Mouse (Mus musculus) megakaryocyte progenitor cell, adult 5-6 weeks (primary cell): ENCODE results near the gene Olfr765. TPM values are rescaled to one million over a fixed set of nuclear protein-coding genes. Genes with fewer than 3 reads are reported as not detected.
"Not testable (repeated sequence)": the region's sequence is repeated elsewhere in the genome, so short reads cannot be mapped to it uniquely, and the experiment has no call there.

Experiments used
- ATAC-seq: replicated peaks from 2 replicates; pipeline ENCODE4 v1.8.0; 2016; ENCODE audit warnings: mild to moderate bottlenecking, moderate TSS enrichment, inconsistent platforms; ENCODE audit not compliant: poor library complexity
- total RNA-seq, 2 experiments: library from RNA; stranded (forward) in 1 of 2; stranded (reverse) in 1 of 2; fragments of 157-497, 149-512 nt in 1 of 2; fragments of 200-1000 nt in 1 of 2; gene quantifications; 2 replicates each; pipeline versions ENCODE4 v1.2.3 to v1.2.4; 2015 to 2017

Gene Olfr765
- not detected in 2 replicates for total RNA-seq (2015)
- not detected in 2 replicates for total RNA-seq (2017)

- not testable (repeated sequence) for ATAC-seq
Measured at GRCm38 (mm10) chr10:129049898-129050297, at the start of gene Olfr765. TSS of gene Olfr765 (minus strand) at chr10:129049998.

- ATAC-seq = no peak
Measured at GRCm38 (mm10) chr10:129099275-129099674, 49.5 kb upstream of the Olfr765 start, which contains the start of gene Olfr768. TSS of gene Olfr768 (minus strand) at chr10:129099375.

GRCm38 (mm10) chr10:129082810-129083209 lies 33.0 kb upstream of the Olfr765 start, which contains the start of gene Olfr767:
TSS of gene Olfr767 (minus strand) at chr10:129082910.
- not testable (repeated sequence) for ATAC-seq

- no peak for ATAC-seq
Measured at GRCm38 (mm10) chr10:129068877-129069276, 19.1 kb upstream of the Olfr765 start, which contains the start of gene Olfr766-ps1. TSS of gene Olfr766-ps1 (minus strand) at chr10:129068977.

- no peak for ATAC-seq
Measured at GRCm38 (mm10) chr10:129039796-129040195, 10.0 kb downstream of the Olfr765 start, which contains the start of gene Olfr764-ps1. TSS of gene Olfr764-ps1 (minus strand) at chr10:129039896.

GRCm38 (mm10) chr10:129028343-129028742 lies 21.5 kb downstream of the Olfr765 start:
- no peak for ATAC-seq

- ATAC-seq = peak; percentile 91
Measured at GRCm38 (mm10) chr10:129026018-129026662, 23.7 kb downstream of the Olfr765 start.

- ATAC-seq = no peak
Measured at GRCm38 (mm10) chr10:129023319-129023718, 26.5 kb downstream of the Olfr765 start.

GRCm38 (mm10) chr10:129014477-129014876 lies 35.3 kb downstream of the Olfr765 start:
- no peak for ATAC-seq

GRCm38 (mm10) chr10:129011511-129011910 lies 38.3 kb downstream of the Olfr765 start:
- ATAC-seq = peak; percentile 95

GRCm38 (mm10) chr10:129010288-129010841 lies 39.4 kb downstream of the Olfr765 start, which contains the start of gene Olfr763:
TSS of gene Olfr763 (plus strand) at chr10:129010791.
- ATAC-seq = no peak

- ATAC-seq = no peak
Measured at GRCm38 (mm10) chr10:129004032-129004920, 45.5 kb downstream of the Olfr765 start.

GRCm38 (mm10) chr10:128996523-128997040 lies 53.2 kb downstream of the Olfr765 start:
- no peak for ATAC-seq

GRCm38 (mm10) chr10:128995796-128996195 lies 54.0 kb downstream of the Olfr765 start:
- ATAC-seq = no peak

Other genes with a start within 250 kb of the Olfr765 start
- 14.9 and 19.2 TPM in 2 replicates for gene Dnajc14, start 245.9 kb downstream of the Olfr765 start, total RNA-seq (2015)
- gene Dnajc14, start 245.9 kb downstream of the Olfr765 start, total RNA-seq (2017) = 33.4 and 36.4 TPM in 2 replicates
- 5.5 and 7.2 TPM in 2 replicates for gene Tmem198b, start 245.6 kb downstream of the Olfr765 start, total RNA-seq (2015)
- gene Tmem198b, start 245.6 kb downstream of the Olfr765 start, total RNA-seq (2017) = 2.8 and 6.0 TPM in 2 replicates
- 245 and 268 TPM in 2 replicates for gene Sarnp, start 232.7 kb downstream of the Olfr765 start, total RNA-seq (2015)
- 250 and 268 TPM in 2 replicates for gene Sarnp, start 232.7 kb downstream of the Olfr765 start, total RNA-seq (2017)
- gene Ormdl2, start 228.4 kb downstream of the Olfr765 start, total RNA-seq (2015) = 58.1 and 62.7 TPM in 2 replicates
- 65.6 and 105 TPM in 2 replicates for gene Ormdl2, start 228.4 kb downstream of the Olfr765 start, total RNA-seq (2017)
- gene Gdf11, start 158.3 kb downstream of the Olfr765 start, total RNA-seq (2015) = 0.07 TPM in 1 of 2 replicates, not detected in the other
- gene Gdf11, start 158.3 kb downstream of the Olfr765 start, total RNA-seq (2017) = 0.34 TPM in 1 of 2 replicates, not detected in the other
- gene Cd63, start 149.0 kb downstream of the Olfr765 start, total RNA-seq (2015) = 210 and 275 TPM in 2 replicates
- 143 and 180 TPM in 2 replicates for gene Cd63, start 149.0 kb downstream of the Olfr765 start, total RNA-seq (2017)
- gene Rdh5, start 127.1 kb downstream of the Olfr765 start, total RNA-seq (2015) = 0.90 and 15.7 TPM in 2 replicates
- gene Rdh5, start 127.1 kb downstream of the Olfr765 start, total RNA-seq (2017) = 0.79 and 2.9 TPM in 2 replicates
- gene Bloc1s1, start 126.0 kb downstream of the Olfr765 start, total RNA-seq (2015) = 103 and 133 TPM in 2 replicates
- gene Bloc1s1, start 126.0 kb downstream of the Olfr765 start, total RNA-seq (2017) = 65.7 and 106 TPM in 2 replicates
- gene Itga7, start 116.2 kb downstream of the Olfr765 start, total RNA-seq (2015) = 0.15 TPM in 1 of 2 replicates, not detected in the other
- gene Itga7, start 116.2 kb downstream of the Olfr765 start, total RNA-seq (2017) = not detected in 2 replicates
- gene Mettl7b, start 89.0 kb downstream of the Olfr765 start, total RNA-seq (2015) = not detected in 2 replicates
- gene Mettl7b, start 89.0 kb downstream of the Olfr765 start, total RNA-seq (2017) = not detected in 2 replicates
- gene Olfr9, start 60.6 kb downstream of the Olfr765 start, total RNA-seq (2015) = not detected in 2 replicates
- not detected in 2 replicates for gene Olfr9, start 60.6 kb downstream of the Olfr765 start, total RNA-seq (2017)
- not detected in 2 replicates for gene Olfr763, start 39.2 kb downstream of the Olfr765 start, total RNA-seq (2015)
- gene Olfr763, start 39.2 kb downstream of the Olfr765 start, total RNA-seq (2017) = not detected in 2 replicates
- gene Olfr764-ps1, start 10.1 kb downstream of the Olfr765 start, total RNA-seq (2015) = not detected in 2 replicates
- gene Olfr764-ps1, start 10.1 kb downstream of the Olfr765 start, total RNA-seq (2017) = not detected in 2 replicates
- not detected in 2 replicates for gene Olfr766-ps1, start 19.0 kb upstream of the Olfr765 start, total RNA-seq (2015)
- not detected in 2 replicates for gene Olfr766-ps1, start 19.0 kb upstream of the Olfr765 start, total RNA-seq (2017)
- not detected in 2 replicates for gene Olfr767, start 32.9 kb upstream of the Olfr765 start, total RNA-seq (2015)
- not detected in 2 replicates for gene Olfr767, start 32.9 kb upstream of the Olfr765 start, total RNA-seq (2017)
- gene Olfr768, start 49.4 kb upstream of the Olfr765 start, total RNA-seq (2015) = not detected in 2 replicates
- not detected in 2 replicates for gene Olfr768, start 49.4 kb upstream of the Olfr765 start, total RNA-seq (2017)
- not detected in 2 replicates for gene Olfr769, start 67.9 kb upstream of the Olfr765 start, total RNA-seq (2015)
- gene Olfr769, start 67.9 kb upstream of the Olfr765 start, total RNA-seq (2017) = not detected in 2 replicates
- not detected in 2 replicates for gene Olfr770, start 89.0 kb upstream of the Olfr765 start, total RNA-seq (2015)
- gene Olfr770, start 89.0 kb upstream of the Olfr765 start, total RNA-seq (2017) = not detected in 2 replicates
- not detected in 2 replicates for gene Olfr771, start 114.8 kb upstream of the Olfr765 start, total RNA-seq (2015)
- gene Olfr771, start 114.8 kb upstream of the Olfr765 start, total RNA-seq (2017) = not detected in 2 replicates
- gene Olfr772, start 127.9 kb upstream of the Olfr765 start, total RNA-seq (2015) = not detected in 2 replicates
- not detected in 2 replicates for gene Olfr772, start 127.9 kb upstream of the Olfr765 start, total RNA-seq (2017)
- gene Olfr773, start 137.4 kb upstream of the Olfr765 start, total RNA-seq (2015) = not detected in 2 replicates
- not detected in 2 replicates for gene Olfr773, start 137.4 kb upstream of the Olfr765 start, total RNA-seq (2017)
- not detected in 2 replicates for gene Olfr774, start 186.2 kb upstream of the Olfr765 start, total RNA-seq (2015)
- not detected in 2 replicates for gene Olfr774, start 186.2 kb upstream of the Olfr765 start, total RNA-seq (2017)
- gene Olfr775, start 198.4 kb upstream of the Olfr765 start, total RNA-seq (2015) = not detected in 2 replicates
- not detected in 2 replicates for gene Olfr775, start 198.4 kb upstream of the Olfr765 start, total RNA-seq (2017)
- gene Olfr776, start 209.1 kb upstream of the Olfr765 start, total RNA-seq (2015) = not detected in 2 replicates
- gene Olfr776, start 209.1 kb upstream of the Olfr765 start, total RNA-seq (2017) = not detected in 2 replicates
- gene Olfr777, start 221.5 kb upstream of the Olfr765 start, total RNA-seq (2015) = not detected in 2 replicates
- gene Olfr777, start 221.5 kb upstream of the Olfr765 start, total RNA-seq (2017) = not detected in 2 replicates